Mouse (Mus musculus) adrenal gland, postnatal 14 days (tissue): ENCODE results near the gene Epha7. TPM values are rescaled to one million over a fixed set of nuclear protein-coding genes. Genes with fewer than 3 reads are reported as not detected.

Source experiments
- DNase-seq: peaks from one replicate; pipeline ENCODE4 v3.0.0; 2021; ENCODE audit warnings: mixed read lengths
- total RNA-seq: library from RNA; stranded (reverse); gene quantifications from 2 replicates; pipeline ENCODE4 v1.2.3, GENCODE M21; 2021

Epha7 gene
- total RNA-seq, 1 experiment from 2014 or later: 3.1 TPM

DNA sequence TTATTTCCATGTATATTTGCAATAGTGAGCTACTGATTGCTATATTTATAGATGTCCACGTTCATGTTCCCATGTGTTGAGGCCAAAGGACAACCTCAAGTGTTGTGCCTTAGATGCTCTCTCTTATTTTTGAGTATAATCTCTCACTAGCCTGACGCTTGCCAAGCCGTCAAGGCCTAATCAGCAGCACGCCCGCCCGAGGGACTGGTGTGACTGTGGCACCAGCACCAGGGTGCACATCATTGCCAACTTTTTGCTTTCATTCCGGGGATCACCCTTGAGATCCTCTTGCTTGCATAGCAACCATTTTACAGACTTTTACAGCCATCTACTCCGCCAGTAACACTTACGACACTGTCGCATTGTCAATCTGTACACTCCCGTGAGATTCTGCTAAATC is 86.9 kb downstream of the Epha7 start:
- no peak for DNase-seq

DNA sequence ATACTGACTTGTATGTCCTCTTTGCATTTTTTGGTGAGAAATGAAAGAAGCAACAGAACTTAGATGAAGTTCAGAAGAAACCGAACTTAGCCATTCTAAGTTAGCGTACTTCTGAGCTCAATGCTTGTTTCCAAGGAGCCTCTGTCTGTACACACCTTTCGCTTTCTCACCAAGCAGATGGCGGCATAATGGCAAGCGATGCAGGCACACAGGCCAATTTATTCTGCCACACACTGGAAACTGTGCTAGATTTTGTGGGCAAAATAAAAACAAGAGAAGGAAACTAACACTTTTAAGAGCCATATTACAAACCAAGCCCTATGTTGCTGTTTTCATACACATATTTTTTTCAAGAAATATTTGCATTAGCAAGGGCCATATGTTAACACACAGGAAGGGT is 88.6 kb downstream of the Epha7 start:
- no peak for DNase-seq

DNA sequence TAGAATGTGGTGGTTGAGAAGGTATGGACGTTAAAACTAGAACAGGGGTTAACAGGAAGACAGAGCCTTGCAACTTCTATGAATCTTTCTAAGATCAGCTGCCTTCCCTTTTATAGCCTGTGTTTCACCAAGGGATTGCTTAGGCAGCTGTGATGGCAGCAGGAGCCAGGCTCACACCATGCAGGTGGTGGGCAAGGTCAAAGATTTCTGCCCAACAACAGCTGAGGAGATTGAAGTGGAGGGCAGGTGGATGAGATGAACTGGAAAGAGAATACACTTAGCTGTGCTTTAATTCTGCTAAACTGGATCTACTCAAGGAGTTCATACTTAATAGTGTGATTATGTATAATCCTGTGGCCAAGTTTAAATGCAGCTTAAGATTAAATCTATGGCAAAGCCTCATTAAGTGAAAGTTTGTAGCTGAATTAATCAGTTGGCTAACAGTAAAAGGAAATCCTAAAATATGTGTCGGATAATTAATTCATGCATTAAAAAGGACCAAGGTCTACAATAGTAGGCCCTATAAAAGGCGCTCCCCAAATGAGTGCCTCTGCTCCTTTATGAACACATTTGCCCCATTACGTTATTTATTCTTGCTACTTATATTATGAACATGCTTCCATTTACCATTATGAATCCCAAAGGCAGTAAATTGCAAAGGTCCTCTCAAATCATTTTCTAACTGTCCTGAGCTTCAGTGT is 89.2 kb downstream of the Epha7 start:
- no peak for DNase-seq

DNA sequence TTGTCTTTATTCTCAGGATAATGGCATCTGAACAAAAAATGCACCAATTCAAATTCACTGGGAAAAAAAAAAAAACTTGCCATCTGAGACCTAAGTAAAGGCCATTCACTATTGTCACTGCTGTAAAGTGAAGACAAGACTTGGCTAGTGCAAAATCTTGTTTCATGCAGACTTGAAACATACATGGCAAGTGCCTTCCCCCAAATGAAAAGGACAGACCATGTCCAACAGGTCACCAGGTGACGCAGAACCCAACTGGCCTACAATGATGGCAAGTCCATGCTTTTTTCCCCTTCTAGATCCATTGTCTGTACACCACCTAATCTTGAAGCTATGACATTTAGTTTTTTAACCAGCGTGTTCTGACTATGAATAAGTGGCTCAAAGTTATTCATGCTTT is 94.1 kb downstream of the Epha7 start:
- no peak for DNase-seq

DNA sequence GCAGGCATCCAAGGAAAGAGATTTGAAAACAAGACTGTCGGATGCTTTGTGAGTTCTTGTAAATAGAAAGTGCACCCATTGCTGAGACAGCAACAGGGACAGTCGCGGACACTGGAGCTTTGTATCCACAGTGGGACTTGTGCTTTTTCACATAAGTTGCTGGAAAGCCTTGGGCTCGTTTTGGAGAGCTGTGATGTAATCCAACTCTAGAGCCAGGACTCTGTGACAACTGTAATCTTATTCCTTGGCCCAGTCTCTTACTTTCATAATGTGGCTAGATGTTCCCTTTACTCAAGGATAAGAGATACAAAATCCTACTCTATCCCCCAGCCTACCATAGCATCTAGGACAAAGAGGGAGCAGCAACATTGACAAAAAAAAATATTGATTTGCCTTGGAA is 97.2 kb downstream of the Epha7 start:
- DNase-seq: no peak

DNA sequence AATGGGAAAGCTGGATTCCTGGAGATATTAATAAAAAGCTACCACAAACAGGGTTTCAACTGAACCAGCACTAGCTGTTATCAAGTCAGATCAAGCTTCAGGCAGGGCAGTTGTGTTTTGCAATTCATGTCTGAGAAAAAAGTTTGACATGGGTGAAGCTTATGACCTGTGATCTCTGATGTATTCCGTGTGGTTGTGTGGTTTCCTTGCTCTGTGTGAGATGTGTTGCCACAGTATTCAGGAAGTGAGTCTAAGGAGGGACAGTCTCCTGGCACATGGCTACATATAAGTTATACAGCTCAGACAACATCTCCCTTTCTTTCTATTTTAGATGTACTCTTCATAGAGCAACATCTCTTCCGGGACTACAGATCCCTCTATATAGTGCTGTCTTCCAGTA is 99.1 kb downstream of the Epha7 start:
- DNase-seq: no peak

DNA sequence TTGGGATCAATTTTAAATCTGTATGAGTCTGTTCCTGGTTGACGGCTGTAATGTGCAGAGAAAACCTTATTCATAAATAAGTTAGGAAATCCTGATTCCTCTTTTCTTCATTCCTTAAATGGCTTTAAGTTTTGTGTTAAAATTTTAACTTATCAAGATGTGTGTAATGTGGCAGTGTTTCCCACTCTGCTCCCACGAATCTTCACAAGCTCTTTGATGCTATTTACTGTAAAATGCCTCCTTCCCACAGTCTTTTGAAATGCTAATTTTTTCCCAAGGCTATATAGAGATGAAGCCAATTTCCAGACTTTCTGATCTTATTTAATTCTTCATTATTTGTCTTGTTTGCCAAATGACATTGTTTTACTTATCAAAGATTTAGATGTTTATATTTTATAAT is 100.7 kb downstream of the Epha7 start:
- DNase-seq: no peak

DNA sequence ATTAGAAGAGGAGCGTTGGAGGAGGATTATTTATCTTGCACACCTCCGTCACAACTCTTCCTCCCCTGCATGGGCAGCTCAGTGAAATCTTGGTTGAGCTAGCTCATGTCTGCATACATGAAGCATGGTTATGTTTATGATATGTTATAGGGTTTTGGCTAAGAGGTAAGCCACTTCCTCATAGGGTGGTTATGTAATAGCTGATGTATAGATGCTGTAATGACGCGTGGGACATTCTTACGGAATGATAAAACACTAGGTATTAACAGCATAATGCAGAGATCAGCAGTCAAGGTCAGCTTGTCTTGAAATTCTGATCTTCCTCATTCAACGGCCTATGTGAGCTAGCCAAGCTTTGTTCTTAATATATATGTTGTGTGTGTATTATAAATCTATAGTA is 107.7 kb downstream of the Epha7 start:
- DNase-seq: no peak

DNA sequence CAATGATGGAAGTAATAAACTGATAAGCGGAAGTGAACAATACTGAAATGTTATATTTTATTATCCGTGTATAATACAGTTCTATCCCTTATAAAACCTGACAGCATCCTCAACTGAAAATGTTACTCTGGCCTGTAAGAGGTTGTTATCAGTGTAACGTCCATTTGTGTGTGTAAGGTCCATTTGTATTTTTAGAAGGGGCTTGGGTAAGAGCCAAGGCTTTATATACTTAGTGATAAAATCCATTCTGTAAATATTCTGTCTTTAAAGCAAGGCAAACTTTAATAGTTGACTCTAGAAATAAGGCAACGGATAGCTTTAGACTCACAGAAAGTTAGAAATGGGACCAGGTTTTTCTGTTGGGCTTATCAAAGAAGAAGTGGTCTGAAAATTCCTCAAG is 113.1 kb downstream of the Epha7 start:
- no peak for DNase-seq

DNA sequence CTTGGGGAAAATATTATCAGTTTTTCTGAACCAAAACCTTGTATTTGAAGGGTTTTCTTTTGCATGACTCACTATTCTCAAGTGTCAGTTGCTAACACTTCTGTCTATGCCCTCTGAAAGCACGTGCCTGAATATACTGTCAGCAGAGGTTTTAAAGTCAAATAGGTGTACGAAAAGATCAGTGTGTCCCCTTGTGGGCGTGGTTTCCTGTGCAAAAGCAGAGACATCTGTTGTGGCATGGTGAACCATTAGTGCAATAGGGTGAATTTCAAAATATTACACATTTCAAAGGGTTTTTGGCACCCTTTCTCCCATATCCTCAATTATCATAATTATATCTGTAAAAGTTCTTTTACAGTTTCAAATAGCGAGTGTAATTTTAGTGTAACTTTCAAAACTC is 120.5 kb downstream of the Epha7 start:
- DNase-seq: no peak

DNA sequence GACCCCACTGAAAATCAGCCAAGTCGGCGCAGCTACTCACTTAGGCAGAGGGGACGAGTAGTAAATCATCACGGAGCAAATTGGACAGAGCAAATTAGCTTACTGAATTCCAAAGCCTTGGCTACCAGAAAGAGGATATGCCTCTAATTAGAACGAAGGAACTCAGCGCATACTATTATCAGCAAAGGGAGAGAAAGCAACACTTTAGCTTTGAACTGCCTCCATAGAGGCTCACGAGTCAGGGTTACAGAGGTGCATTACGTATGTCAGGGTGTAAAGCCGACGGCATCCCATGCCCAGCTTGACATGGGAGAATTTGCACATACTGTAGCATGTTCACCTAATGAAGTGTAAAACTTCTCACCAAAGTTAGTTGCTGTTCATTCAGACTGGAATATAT is 121.9 kb downstream of the Epha7 start:
- DNase-seq: no peak

DNA sequence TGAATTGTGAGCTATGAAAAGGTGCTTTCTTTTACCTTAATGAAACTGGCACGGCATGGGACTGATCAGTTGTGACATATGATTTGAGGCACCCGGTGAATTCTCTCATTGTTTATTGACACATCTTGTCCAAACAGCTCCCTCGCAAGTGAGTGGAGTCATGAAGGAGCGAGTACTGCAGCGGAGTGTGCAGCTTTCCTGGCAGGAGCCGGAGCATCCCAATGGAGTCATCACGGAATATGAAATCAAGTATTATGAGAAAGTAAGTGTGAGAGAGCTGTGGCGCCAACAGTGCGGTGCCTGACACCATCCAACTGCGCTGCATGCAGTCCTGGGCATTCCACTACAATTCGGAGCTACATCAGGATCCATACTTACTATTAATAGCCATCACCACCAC is 122.6 kb downstream of the Epha7 start:
- DNase-seq: no peak

DNA sequence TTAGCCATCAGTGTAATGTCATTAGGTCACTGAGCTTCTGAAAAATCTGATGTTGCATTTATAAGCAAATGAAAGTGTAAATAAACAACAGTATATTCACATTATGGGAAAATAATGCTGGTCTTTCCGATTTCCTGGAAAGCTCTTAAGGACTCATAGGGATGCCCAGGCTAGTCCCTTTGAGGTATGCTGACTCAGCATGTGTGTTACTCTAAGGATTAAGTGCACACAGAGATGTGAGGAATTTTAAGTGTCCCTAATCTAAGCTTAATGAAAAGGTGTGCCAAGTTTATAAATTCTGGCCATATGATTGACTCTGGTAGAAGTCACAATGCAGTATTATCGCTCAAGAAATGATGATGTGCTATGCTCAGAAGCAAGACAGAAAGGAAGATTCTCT is 127.8 kb downstream of the Epha7 start:
- DNase-seq: no peak

DNA sequence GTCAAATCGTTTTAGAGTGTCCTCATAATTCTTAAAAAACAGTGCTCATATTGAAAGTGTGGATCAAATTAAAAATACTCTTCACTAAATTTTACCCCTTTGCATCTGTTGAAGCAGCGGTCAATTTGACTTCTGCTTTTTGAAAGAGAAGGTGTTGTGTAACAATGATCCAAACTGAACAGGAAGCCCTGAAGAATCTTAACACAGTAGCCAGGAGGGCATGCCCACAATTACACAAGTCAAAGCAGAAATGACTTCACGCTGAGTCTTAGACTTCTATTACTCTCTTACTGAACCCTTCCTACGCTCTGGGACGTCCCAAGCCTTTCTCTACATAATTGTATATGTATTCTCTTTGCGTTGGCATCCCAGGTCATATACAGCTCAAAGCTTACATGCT is 131.3 kb downstream of the Epha7 start:
- no peak for DNase-seq

DNA sequence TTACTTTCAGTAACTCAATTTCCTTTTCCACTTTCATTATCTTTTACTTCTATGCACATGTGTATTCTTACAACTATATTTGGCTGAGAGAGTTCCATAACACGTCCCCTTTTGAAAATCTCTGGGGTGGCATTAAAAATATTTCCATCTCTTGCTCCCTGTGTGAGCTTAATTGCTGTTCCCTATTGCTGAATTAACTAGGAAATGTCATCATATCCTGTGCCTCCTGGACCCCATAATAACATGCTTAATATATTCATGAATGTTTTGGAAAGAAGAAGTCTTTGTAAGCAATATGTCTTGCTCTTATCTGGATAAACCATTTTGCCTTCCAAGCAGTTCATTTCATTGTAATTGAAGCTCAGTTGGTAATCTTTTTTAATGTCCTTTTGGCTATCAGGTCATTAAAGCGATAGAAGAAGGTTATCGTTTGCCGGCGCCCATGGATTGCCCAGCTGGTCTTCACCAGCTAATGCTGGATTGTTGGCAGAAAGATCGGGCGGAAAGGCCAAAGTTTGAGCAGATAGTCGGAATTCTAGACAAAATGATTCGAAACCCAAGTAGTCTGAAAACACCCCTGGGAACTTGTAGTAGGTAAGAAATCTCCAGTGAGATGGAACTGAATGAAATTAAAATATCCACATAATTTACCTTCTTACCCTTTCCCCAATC is 148.1 kb downstream of the Epha7 start:
- no peak for DNase-seq

DNA sequence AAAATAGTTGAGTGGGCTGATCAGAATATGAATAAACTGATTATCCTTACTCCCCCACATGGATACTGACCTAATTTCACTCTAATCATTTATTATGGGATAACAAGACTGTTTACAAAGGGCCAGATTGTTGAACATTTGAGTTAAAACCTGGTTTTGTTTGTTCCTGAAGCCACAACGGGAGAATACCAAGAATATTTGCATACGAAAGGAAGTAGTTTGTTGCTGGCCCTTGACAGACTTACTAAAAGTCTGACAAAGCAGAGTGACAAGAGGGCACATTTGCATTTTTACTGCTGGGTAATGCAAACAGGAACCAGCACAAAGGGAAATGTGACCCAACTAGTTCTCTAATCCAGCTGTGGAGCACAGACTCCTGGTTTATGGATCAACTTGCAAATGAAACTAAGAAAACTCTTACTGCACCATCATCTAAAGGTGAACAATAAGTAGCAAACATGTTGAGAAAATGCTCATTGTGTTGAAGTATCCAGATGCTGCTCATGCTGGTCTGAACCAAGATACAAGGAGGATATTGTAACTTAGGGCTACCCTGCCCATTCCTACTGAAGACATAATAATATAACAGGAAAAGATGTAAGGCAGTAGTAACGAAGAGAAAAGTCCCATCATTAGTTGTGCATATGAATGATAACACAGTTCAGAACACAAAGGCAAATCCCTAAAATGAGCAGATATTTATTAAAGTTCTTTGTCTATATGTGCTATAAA is 154.8 kb downstream of the Epha7 start:
- no peak for DNase-seq

DNA sequence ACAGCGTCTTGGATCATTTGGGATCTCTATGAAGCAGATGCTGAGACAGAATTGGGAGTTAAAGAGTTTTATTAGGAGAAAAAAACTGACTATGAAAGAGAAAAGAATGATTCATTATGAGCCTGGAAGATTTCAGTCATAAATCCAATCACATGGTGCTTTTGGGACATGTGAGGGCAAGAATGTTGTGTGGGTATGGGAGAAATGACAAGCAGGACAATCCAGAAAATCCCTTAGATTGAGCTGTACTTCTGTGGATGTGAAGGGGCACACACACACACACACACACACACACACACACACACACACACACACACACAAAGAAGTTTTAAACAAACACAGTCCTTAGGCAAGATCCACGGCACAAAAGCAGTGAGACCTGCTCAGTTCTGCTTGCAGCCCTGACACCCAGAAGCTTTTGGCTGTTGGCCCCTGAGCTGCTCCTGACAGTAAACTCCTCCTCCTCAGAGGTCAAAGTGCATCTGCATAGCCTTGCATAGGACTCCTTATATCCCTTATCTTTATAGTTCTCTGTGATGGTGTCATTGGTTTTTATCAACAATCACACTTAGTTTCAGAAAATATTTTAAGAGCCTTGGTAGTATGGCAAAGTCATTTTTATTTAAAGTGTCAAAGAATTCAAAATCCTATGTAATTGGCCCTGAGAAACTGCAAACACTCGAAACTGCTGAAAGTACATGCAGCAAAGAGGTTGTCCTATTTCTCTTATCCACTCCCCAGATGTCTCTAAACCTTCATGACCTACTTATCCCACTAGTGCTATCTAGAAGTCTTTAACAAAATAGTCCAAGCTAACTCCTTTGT is 185.7 kb downstream of the Epha7 start:
- DNase-seq: no peak

DNA sequence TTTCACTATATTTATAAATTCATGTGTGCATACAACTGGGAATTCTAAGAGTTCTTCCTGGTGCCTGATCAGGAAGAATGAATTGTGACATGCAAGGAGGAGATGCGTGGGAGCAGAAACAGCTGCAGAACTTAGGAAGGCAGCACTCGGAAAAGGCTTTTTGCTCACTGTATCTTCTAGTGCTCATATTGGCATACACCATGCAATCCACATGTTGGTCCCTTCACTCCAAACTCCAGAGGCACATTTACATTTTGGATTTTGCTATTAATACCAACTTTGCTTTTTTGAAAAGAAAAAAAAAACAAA is 186.3 kb downstream of the Epha7 start:
- DNase-seq: no peak

DNA sequence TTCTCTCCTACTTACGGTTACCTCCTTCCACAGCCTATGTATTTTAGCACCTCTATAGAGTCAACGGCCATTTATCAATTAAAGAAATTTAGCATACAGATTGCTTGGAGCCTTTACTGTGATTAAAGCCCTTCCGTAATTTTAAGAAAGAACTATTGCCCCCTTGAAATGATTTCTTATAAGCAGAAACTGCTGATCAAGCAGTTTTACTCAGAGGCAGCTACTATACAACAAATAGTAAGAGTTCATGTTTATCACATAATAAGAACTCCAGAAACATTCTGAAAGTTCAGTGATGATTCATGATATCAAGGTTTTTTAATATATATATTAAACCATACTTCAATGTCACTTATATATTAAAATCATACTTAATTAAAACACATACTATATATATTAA is 197.4 kb downstream of the Epha7 start:
- DNase-seq: no peak
